Mouse (Mus musculus): ENCODE measurements around the gene Cblc. TPM values are rescaled to one million over a fixed set of nuclear protein-coding genes. Genes with fewer than 3 reads are reported as not detected.

The Cblc gene
- 17.4 and 17.8 TPM in 2 replicates for total RNA-seq (2014; rRNA removed)
- 23.0 and 23.5 TPM in 2 replicates for polyA plus RNA-seq (2012; rRNA removed)

GRCm38 (mm10) chr7:19796697-19797588 lies at the start of gene Cblc:
Cblc (minus strand) TSS chr7:19796809.
- no peaks in the 10 kb centered on the region; the same call in 1 of the 2 replicates for H3K79me2 ChIP-seq (ENCODE audit: control insufficient read depth, insufficient read depth, low read length)
- peak within 1 kb of the TSS; percentile 89 for H3K27ac ChIP-seq (replicated peaks; ENCODE audit: insufficient read depth, low read depth, low read length)
- no peaks in the 10 kb centered on the region for H3K27me3 ChIP-seq (ENCODE audit: control insufficient read depth, insufficient read depth, low read length)
- TF ChIP-seq CTCF (IDR thresholded peaks at IDR 0.05; ENCODE audit: low read depth, low read length) = peak; percentile 93
- TF ChIP-seq POLR2A (IDR thresholded peaks at IDR 0.05; ENCODE audit: extremely low read depth, insufficient read depth, low read length) = 0 out of 2 replicates have a peak, but pooled peaks have one; percentile 71
- peak within 1 kb of the TSS; percentile 92 for H3K9ac ChIP-seq (ENCODE audit: low read depth, low read length)
- peak within 1 kb of the TSS; percentile 78 for H3K4me3 ChIP-seq (ENCODE audit: insufficient read depth, low read depth, low read length)
- H3K36me3 ChIP-seq (ENCODE audit: control insufficient read depth, insufficient read depth, low read length) = no peaks in the 10 kb centered on the region; the same call in 1 of the 2 replicates
- DNase-seq (ENCODE audit: extremely low read depth, low read depth, low spot score) = peak; percentile 81
- 2% methylated on average over 32 of the region's 32 CpGs for WGBS
- H3K4me1 ChIP-seq (ENCODE audit: control insufficient read depth, insufficient read depth, low read length) = peaks cover 10% of the 10 kb centered on the region

- TF ChIP-seq CTCF (IDR thresholded peaks at IDR 0.05; ENCODE audit: low read depth, low read length) = no peak
- no peak for TF ChIP-seq POLR2A (IDR thresholded peaks at IDR 0.05; ENCODE audit: extremely low read depth, insufficient read depth, low read length)
- Histone ChIP-seq H3K9ac (ENCODE audit: low read depth, low read length) (no peak overlapping the region), H3K4me1 (ENCODE audit: control insufficient read depth, insufficient read depth, low read length) (peaks cover 16% of the 10 kb centered on the region), H3K36me3 (ENCODE audit: control insufficient read depth, insufficient read depth, low read length) (no peaks in the 10 kb centered on the region), H3K27ac (replicated peaks; ENCODE audit: insufficient read depth, low read depth, low read length) (no peak overlapping the region), H3K27me3 (ENCODE audit: control insufficient read depth, insufficient read depth, low read length) (no peaks in the 10 kb centered on the region), H3K79me2 (ENCODE audit: control insufficient read depth, insufficient read depth, low read length) (no peaks in the 10 kb centered on the region), H3K4me3 (ENCODE audit: insufficient read depth, low read depth, low read length) (no peak overlapping the region)
- DNase-seq (ENCODE audit: extremely low read depth, low read depth, low spot score) = no peak
- 77% methylated on average over 15 of the region's 15 CpGs for WGBS
Measured at GRCm38 (mm10) chr7:19844521-19845171, 48.0 kb upstream of the Cblc start.

DNA sequence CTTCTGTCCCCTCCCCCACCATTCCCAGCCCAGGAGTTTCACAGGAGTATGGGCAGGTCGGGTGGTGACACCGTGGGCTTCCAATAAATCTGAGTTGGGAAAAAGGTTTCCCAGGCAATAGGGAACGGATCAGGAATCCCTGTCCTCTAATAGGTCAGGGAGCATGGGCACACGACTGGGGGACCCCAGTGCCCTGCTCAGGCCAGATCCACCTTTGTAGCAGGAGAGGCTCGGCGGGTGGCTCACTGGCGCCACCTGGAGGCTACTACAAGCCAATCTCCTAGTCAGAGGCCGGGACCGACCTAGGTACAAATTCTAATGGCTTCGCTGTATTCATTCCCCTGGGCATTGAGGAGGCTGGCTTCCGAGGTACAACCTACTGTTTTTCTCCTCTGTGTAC lies 47.0 kb upstream of the Cblc start:
- WGBS = 3% methylated on average over 11 of the region's 11 CpGs
- Histone ChIP-seq H3K9ac (ENCODE audit: low read depth, low read length) (peak overlapping the region; percentile 48), H3K4me1 (ENCODE audit: control insufficient read depth, insufficient read depth, low read length) (peaks cover 16% of the 10 kb centered on the region), H3K4me3 (ENCODE audit: insufficient read depth, low read depth, low read length) (peak overlapping the region; percentile 24; the same call in 1 of the 2 replicates), H3K36me3 (ENCODE audit: control insufficient read depth, insufficient read depth, low read length) (no peaks in the 10 kb centered on the region), H3K27me3 (ENCODE audit: control insufficient read depth, insufficient read depth, low read length) (no peaks in the 10 kb centered on the region), H3K79me2 (ENCODE audit: control insufficient read depth, insufficient read depth, low read length) (no peaks in the 10 kb centered on the region), H3K27ac (replicated peaks; ENCODE audit: insufficient read depth, low read depth, low read length) (peak overlapping the region; percentile 81)
- DNase-seq (ENCODE audit: extremely low read depth, low read depth, low spot score) = peak; percentile 61
- no peak for TF ChIP-seq POLR2A (IDR thresholded peaks at IDR 0.05; ENCODE audit: extremely low read depth, insufficient read depth, low read length)
- peak; percentile 91 for TF ChIP-seq CTCF (IDR thresholded peaks at IDR 0.05; ENCODE audit: low read depth, low read length)

DNA sequence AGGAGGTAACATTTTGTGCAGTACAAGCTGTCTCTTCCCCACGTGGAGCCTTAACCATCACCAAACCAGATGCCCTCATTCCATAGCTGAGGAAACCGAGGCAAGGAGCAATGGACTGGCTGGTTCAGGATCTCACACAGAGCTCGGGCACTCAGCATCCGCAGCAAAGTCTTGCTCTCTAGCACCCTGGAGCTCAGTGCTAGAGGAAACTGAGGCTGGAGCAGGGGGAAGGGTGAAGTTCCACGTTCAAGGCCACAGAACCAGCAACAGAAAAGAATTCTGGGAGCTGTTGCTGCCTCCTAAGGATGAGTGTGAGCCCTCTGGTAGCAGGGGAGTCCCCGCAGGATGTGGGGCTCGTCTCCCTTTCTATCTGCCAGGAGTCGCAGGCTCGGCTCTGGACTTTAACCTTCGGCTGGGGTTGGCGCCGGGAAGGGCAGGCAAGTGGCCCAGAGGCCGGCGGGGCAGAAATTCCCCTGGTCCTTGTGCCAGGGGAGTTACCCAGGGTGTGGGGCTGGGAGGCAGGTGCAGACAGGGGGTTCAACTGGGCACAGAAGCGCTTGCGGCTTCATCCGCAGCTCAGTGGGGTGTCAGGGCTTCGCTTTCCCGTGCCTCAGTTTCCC lies 46.4 kb upstream of the Cblc start:
- no peaks in the 10 kb centered on the region for H3K79me2 ChIP-seq (ENCODE audit: control insufficient read depth, insufficient read depth, low read length)
- peaks cover 16% of the 10 kb centered on the region for H3K4me1 ChIP-seq (ENCODE audit: control insufficient read depth, insufficient read depth, low read length)
- H3K9ac ChIP-seq (ENCODE audit: low read depth, low read length) = peak overlapping the region; percentile 65
- H3K27me3 ChIP-seq (ENCODE audit: control insufficient read depth, insufficient read depth, low read length) = no peaks in the 10 kb centered on the region
- WGBS = 11% methylated on average over 19 of the region's 19 CpGs
- H3K4me3 ChIP-seq (ENCODE audit: insufficient read depth, low read depth, low read length) = peak overlapping the region; percentile 24
- H3K36me3 ChIP-seq (ENCODE audit: control insufficient read depth, insufficient read depth, low read length) = no peaks in the 10 kb centered on the region
- H3K27ac ChIP-seq (replicated peaks; ENCODE audit: insufficient read depth, low read depth, low read length) = peak overlapping the region; percentile 90
- TF ChIP-seq POLR2A (IDR thresholded peaks at IDR 0.05; ENCODE audit: extremely low read depth, insufficient read depth, low read length) (peak; percentile 54), CTCF (IDR thresholded peaks at IDR 0.05; ENCODE audit: low read depth, low read length) (no peak)
- peak; percentile 84 for DNase-seq (ENCODE audit: extremely low read depth, low read depth, low spot score)

DNA sequence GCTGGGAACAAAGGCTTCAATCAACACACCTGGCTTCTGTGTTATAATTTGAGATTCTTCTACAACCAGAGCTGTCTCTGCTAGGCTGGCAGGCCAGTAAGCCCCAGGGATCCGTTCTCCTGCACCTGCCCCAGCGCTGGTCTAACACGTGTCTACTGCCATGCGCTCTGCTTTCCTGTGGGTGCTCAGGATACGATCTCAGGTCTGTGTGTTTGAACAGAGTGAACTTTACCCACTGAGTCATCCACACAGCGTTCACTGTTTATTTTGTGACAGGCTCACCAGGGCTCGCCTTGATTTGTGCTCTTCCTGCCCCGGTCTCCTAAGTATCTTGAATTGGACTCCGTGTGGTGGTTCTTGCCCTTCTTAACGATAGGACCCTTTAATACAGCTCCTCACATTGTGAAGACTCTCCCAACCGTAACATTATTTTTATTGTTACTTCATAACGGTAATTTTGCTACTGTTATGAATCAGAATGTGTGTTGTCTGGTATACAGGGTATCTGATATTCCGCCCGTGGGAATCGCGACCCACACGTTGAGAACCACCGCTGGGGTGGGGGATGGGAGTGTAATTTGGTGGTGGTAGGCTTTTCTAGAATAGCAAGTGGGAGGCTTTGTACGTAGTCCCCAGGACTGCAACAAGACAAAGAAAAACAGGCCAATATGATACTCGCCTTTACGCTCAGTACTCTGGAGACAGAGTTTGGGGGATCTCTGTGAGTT lies 45.2 kb upstream of the Cblc start:
- Histone ChIP-seq H3K36me3 (ENCODE audit: control insufficient read depth, insufficient read depth, low read length) (no peaks in the 10 kb centered on the region), H3K9ac (ENCODE audit: low read depth, low read length) (peak overlapping the region; percentile 70), H3K4me3 (ENCODE audit: insufficient read depth, low read depth, low read length) (peak overlapping the region; percentile 12), H3K27me3 (ENCODE audit: control insufficient read depth, insufficient read depth, low read length) (no peaks in the 10 kb centered on the region), H3K27ac (replicated peaks; ENCODE audit: insufficient read depth, low read depth, low read length) (peak overlapping the region; percentile 96), H3K79me2 (ENCODE audit: control insufficient read depth, insufficient read depth, low read length) (no peaks in the 10 kb centered on the region), H3K4me1 (ENCODE audit: control insufficient read depth, insufficient read depth, low read length) (peaks cover 16% of the 10 kb centered on the region)
- DNase-seq (ENCODE audit: extremely low read depth, low read depth, low spot score) = peak; percentile 99
- 25% methylated on average over 21 of the region's 21 CpGs for WGBS
- TF ChIP-seq CTCF (IDR thresholded peaks at IDR 0.05; ENCODE audit: low read depth, low read length) = no peak
- TF ChIP-seq POLR2A (IDR thresholded peaks at IDR 0.05; ENCODE audit: extremely low read depth, insufficient read depth, low read length) = 0 out of 2 replicates have a peak, but pooled peaks have one; percentile 29
